Mouse (Mus musculus) CH12.LX (cell line): ENCODE results near the gene Tmtc1. TPM values are rescaled to one million over a fixed set of nuclear protein-coding genes. Genes with fewer than 3 reads are reported as not detected.

ENCODE experiments used
- DNase-seq: peaks from one replicate; pipeline ENCODE4 v3.0.0-alpha.2; 2013; ENCODE audit errors: extremely low read depth
- H3K27ac ChIP-seq: 2 replicates; pipeline ENCODE4 v1.5.1; 2012; ENCODE audit warnings: low read depth, mild to moderate bottlenecking, control low read depth, moderate library complexity; ENCODE audit not compliant: insufficient read depth
- H3K27me3 ChIP-seq: replicated peaks from 2 replicates; pipeline ENCODE3; 2012; ENCODE audit warnings: inconsistent platforms
- H3K36me3 ChIP-seq, 2 experiments: replicated peaks in 1 of 2; 2 replicates each; pipeline versions ENCODE3 to v1.6.1; 2012; ENCODE audit warnings: inconsistent platforms in 1 of 2, low read length in 1 of 2, mild to moderate bottlenecking in 1 of 2, mixed read lengths in 1 of 2, moderate library complexity in 1 of 2; ENCODE audit not compliant: control insufficient read depth in 1 of 2, insufficient read depth in 1 of 2
- H3K4me1 ChIP-seq, 2 experiments: 2 replicates each; pipeline ENCODE4 v1.6.1; 2012; ENCODE audit warnings: inconsistent platforms in 1 of 2, moderate library complexity in 1 of 2; ENCODE audit not compliant: insufficient read depth in 2 of 2, control insufficient read depth in 1 of 2
- H3K4me2 ChIP-seq: 2 replicates; pipeline ENCODE4 v1.6.1; 2012; ENCODE audit warnings: low read depth, mild to moderate bottlenecking, control low read depth; ENCODE audit not compliant: poor library complexity, insufficient read depth, severe bottlenecking
- H3K4me3 ChIP-seq, 3 experiments: fragments of 150-350 bp in 1 of 3; sonication (generic) in 1 of 3; replicated peaks in 1 of 3; 2 replicates each; pipeline versions ENCODE3 to v1.5.1; 2011 to 2012; ENCODE audit warnings: low read depth in 2 of 3, low read length in 2 of 3, mild to moderate bottlenecking in 2 of 3, moderate library complexity in 2 of 3, control low read depth in 1 of 3, improper control_type of control experiment in 1 of 3, inconsistent platforms in 1 of 3, mixed read lengths in 1 of 3; ENCODE audit not compliant: poor library complexity in 1 of 3
- H3K79me2 ChIP-seq: replicated peaks from 2 replicates; pipeline ENCODE4 v1.6.1; 2012; ENCODE audit warnings: mild to moderate bottlenecking, moderate library complexity; ENCODE audit not compliant: control insufficient read depth, poor library complexity, insufficient read depth, severe bottlenecking; ENCODE audit errors: extremely low read depth
- H3K9ac ChIP-seq: 2 replicates; pipeline ENCODE4 v1.6.1; 2012; ENCODE audit warnings: low read depth, mild to moderate bottlenecking, control low read depth, moderate library complexity; ENCODE audit not compliant: insufficient read depth
- H3K9me3 ChIP-seq: replicated peaks from 2 replicates; pipeline ENCODE3; 2012; ENCODE audit warnings: low read length, inconsistent platforms, mixed read lengths
- BHLHE40 ChIP-seq: IDR thresholded peaks from 2 replicates; pipeline ENCODE4 v1.6.1; 2011; ENCODE audit warnings: mild to moderate bottlenecking, low read depth, low read length, improper control_type of control experiment
- CHD1 ChIP-seq: IDR thresholded peaks from 2 replicates; pipeline ENCODE4 v1.6.1; 2012; ENCODE audit warnings: low read depth, low read length, improper control_type of control experiment, inconsistent platforms
- CHD2 ChIP-seq: IDR thresholded peaks from 2 replicates; pipeline ENCODE4 v1.6.1; 2011; ENCODE audit warnings: low read length, improper control_type of control experiment
- CTCF ChIP-seq, 2 experiments: IDR thresholded peaks in 1 of 2; conservative IDR thresholded peaks in 1 of 2; 2 replicates each; pipeline ENCODE4 v1.5.1; 2011 to 2012; ENCODE audit warnings: low read depth in 2 of 2, low read length in 2 of 2, improper control_type of control experiment in 1 of 2, inconsistent platforms in 1 of 2, mild to moderate bottlenecking in 1 of 2, moderate library complexity in 1 of 2
- E2F4 ChIP-seq: IDR thresholded peaks from 2 replicates; pipeline ENCODE4 v1.6.1; 2011; ENCODE audit warnings: low read depth, low read length, improper control_type of control experiment; ENCODE audit not compliant: insufficient replicate concordance
- ELF1 ChIP-seq: IDR thresholded peaks from 2 replicates; pipeline ENCODE4 v1.6.1; 2014; ENCODE audit warnings: low read depth, mild to moderate bottlenecking, inconsistent platforms, low read length, improper control_type of control experiment
- EP300 ChIP-seq: IDR thresholded peaks from 2 replicates; pipeline ENCODE4 v1.6.1; 2011; ENCODE audit warnings: low read length, improper control_type of control experiment
- GABPA ChIP-seq: IDR thresholded peaks from 2 replicates; pipeline ENCODE4 v1.6.1; 2012; ENCODE audit warnings: low read depth, low read length, improper control_type of control experiment, inconsistent platforms; ENCODE audit not compliant: insufficient replicate concordance
- HCFC1 ChIP-seq: IDR thresholded peaks from 2 replicates; pipeline ENCODE4 v1.6.1; 2012; ENCODE audit warnings: low read depth, mild to moderate bottlenecking, inconsistent platforms, low read length, improper control_type of control experiment
- IRF4 ChIP-seq: IDR thresholded peaks from 2 replicates; pipeline ENCODE4 v1.6.1; 2014; ENCODE audit warnings: low read depth, mild to moderate bottlenecking, inconsistent platforms, low read length, improper control_type of control experiment
- JUN ChIP-seq: IDR thresholded peaks from 2 replicates; pipeline ENCODE4 v1.6.1; 2011; ENCODE audit warnings: low read depth, mild to moderate bottlenecking, low read length, improper control_type of control experiment, moderate library complexity; ENCODE audit not compliant: insufficient read depth
- JUND ChIP-seq: conservative IDR thresholded peaks from 2 replicates; pipeline ENCODE4 v1.6.1; 2011; ENCODE audit warnings: low read depth, low read length, improper control_type of control experiment
- MAX ChIP-seq: IDR thresholded peaks from 2 replicates; pipeline ENCODE4 v1.6.1; 2011; ENCODE audit warnings: low read length, improper control_type of control experiment
- MAZ ChIP-seq: IDR thresholded peaks from 2 replicates; pipeline ENCODE4 v1.6.1; 2012; ENCODE audit warnings: low read depth, mild to moderate bottlenecking, inconsistent platforms, low read length, improper control_type of control experiment, moderate library complexity
- MEF2A ChIP-seq: IDR thresholded peaks from 2 replicates; pipeline ENCODE4 v1.6.1; 2014; ENCODE audit warnings: low read depth, mild to moderate bottlenecking, inconsistent platforms, low read length, improper control_type of control experiment, borderline replicate concordance
- MXI1 ChIP-seq: IDR thresholded peaks from 2 replicates; pipeline ENCODE4 v1.6.1; 2011; ENCODE audit warnings: mild to moderate bottlenecking, low read depth, low read length, improper control_type of control experiment
- MYC ChIP-seq: IDR thresholded peaks from 2 replicates; pipeline ENCODE4 v1.6.1; 2011; ENCODE audit warnings: low read depth, mild to moderate bottlenecking, improper control_type of control experiment, low read length
- NELFE ChIP-seq: IDR thresholded peaks from 2 replicates; pipeline ENCODE4 v1.6.1; 2011; ENCODE audit warnings: low read depth, low read length, improper control_type of control experiment
- NRF1 ChIP-seq: IDR thresholded peaks from 2 replicates; pipeline ENCODE4 v1.6.1; 2014; ENCODE audit warnings: low read depth, mild to moderate bottlenecking, inconsistent platforms, low read length, improper control_type of control experiment, moderate library complexity
- POLR2A ChIP-seq: IDR thresholded peaks from 2 replicates; pipeline ENCODE4 v1.6.1; 2011; ENCODE audit warnings: low read depth, mild to moderate bottlenecking, improper control_type of control experiment, low read length
- POLR2AphosphoS2 ChIP-seq: IDR thresholded peaks from 2 replicates; pipeline ENCODE4 v1.6.1; 2011; ENCODE audit warnings: low read depth, low read length, improper control_type of control experiment
- RCOR1 ChIP-seq: conservative IDR thresholded peaks from 2 replicates; pipeline ENCODE4 v1.6.1; 2012; ENCODE audit warnings: low read depth, mild to moderate bottlenecking, inconsistent platforms, low read length, improper control_type of control experiment
- SMC3 ChIP-seq: IDR thresholded peaks from 2 replicates; pipeline ENCODE4 v1.6.1; 2011; ENCODE audit warnings: low read depth, low read length, improper control_type of control experiment
- USF1 ChIP-seq: IDR thresholded peaks from 2 replicates; pipeline ENCODE4 v1.6.1; 2014; ENCODE audit warnings: low read depth, mild to moderate bottlenecking, inconsistent platforms, low read length, improper control_type of control experiment
- USF2 ChIP-seq: conservative IDR thresholded peaks from 2 replicates; pipeline ENCODE4 v1.6.1; 2011; ENCODE audit warnings: low read depth, low read length, improper control_type of control experiment
- ZC3H11A ChIP-seq: IDR thresholded peaks from 2 replicates; pipeline ENCODE4 v1.6.1; 2012; ENCODE audit warnings: low read depth, mild to moderate bottlenecking, inconsistent platforms, low read length, improper control_type of control experiment
- ZKSCAN1 ChIP-seq: IDR thresholded peaks from 2 replicates; pipeline ENCODE4 v1.6.1; 2012; ENCODE audit warnings: low read depth, inconsistent platforms, low read length, improper control_type of control experiment, borderline replicate concordance
- ZNF384 ChIP-seq: IDR thresholded peaks from 2 replicates; pipeline ENCODE4 v1.6.1; 2012; ENCODE audit warnings: low read depth, low read length, improper control_type of control experiment, inconsistent platforms
- dilution Hi-C: fragments of 300-500 bp; cut with MboI; formaldehyde crosslinking; loops from 2 replicates; pipeline ENCODE4 v1.14.3; 2020; ENCODE audit warnings: low sequenced_read_pairs; ENCODE audit not compliant: extremely low pct_unique_long_range_greater_than_20kb, extremely low pct_ligation_motif_present
- in situ Hi-C: fragments of 300-500 bp; cut with MboI; formaldehyde crosslinking; loops from 3 replicates; pipeline ENCODE4 v1.14.3; 2019; ENCODE audit warnings: low sequenced_read_pairs, low pct_ligation_motif_present, low pct_unique_long_range_greater_than_20kb, mixed read lengths
- polyA plus RNA-seq: library from polyadenylated mRNA; unstranded; fragments of >175 nt; gene quantifications from 2 replicates; pipeline ENCODE4 v1.2.1, GENCODE M21; 2012; ENCODE audit warnings: low read depth; ENCODE audit not compliant: insufficient read length
- total RNA-seq, 2 experiments: library from RNA; depleted of rRNA; stranded (reverse); fragments of 300-350 nt in 1 of 2; fragments of >200 nt in 1 of 2; gene quantifications; 2 replicates each; pipeline ENCODE4 v1.2.3; 2012 to 2014

Tmtc1 gene
- total and polyA plus RNA-seq, 3 experiments, result 0.03 to 0.13 (median 0.04) TPM

DNA sequence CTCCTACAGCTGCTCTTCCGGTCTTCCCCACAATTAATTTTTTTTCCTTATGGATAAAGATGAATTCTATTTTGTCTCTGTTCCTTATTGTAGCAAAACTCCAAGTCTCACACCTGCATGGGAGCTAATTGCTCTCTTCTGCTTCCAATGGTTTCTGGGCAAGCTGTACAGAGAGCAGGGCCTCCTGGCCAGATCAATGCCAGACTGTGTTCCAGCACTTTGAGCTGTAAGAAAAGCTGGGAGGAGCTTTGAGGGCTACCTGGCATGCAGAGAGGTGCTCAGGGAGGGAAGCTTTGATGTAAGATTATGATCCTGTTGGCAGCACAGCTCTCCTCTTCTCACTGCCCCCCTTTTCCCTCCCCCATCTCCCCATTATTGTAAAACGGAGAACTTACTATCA is 10.6 kb upstream of the Tmtc1 start:
- in situ Hi-C loops (no loop called here), dilution Hi-C loops (no loop called here)
- Histone ChIP-seq H3K27me3 (no peaks in the 10 kb centered on the region), H3K9ac (no peak overlapping the region), H3K4me1 (no peaks in the 10 kb centered on the region), H3K9me3 (peaks cover 8% of the 10 kb centered on the region), H3K79me2 (no peaks in the 10 kb centered on the region), H3K4me2 (no peak overlapping the region), H3K36me3 (no peaks in the 10 kb centered on the region), H3K4me3 (no peak overlapping the region), H3K27ac (no peak overlapping the region)
- no peak for DNase-seq
- TF ChIP-seq CHD2 (no peak), JUN (no peak), MAZ (no peak), CTCF (conservative IDR thresholded peaks at IDR 0.05 in 1 of 2, IDR thresholded peaks at IDR 0.05 in 1 of 2; ENCODE audit: low read depth in 2 of 2, low read length in 2 of 2) (no peak), MAX (no peak), BHLHE40 (no peak), CHD1 (no peak), ZNF384 (no peak), GABPA (no peak), USF2 (no peak), EP300 (no peak), POLR2A (no peak)

DNA sequence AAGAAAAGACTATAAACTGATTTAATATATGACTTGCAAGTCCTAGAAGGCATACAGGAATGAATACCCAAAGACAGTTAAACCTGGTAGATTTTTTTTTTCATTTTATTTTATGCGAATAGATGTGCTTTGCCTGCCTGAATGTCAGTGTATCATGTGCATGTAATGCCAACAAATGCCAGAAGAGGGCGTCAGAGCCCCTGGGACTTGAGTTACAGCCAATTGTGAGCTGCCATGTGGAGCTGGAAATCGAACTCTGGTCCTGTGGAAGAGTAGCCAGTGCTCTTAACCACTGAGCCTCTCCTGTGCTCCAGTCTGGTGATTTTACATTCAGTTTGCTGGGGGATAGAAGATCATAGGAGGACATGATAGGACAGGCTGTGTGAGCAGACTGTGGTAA is 4.0 kb upstream of the Tmtc1 start:
- no peaks in the 10 kb centered on the region for H3K79me2 ChIP-seq
- no peak overlapping the region for H3K4me3 ChIP-seq
- DNase-seq, result no peak
- dilution Hi-C loops, result no loop called here
- TF ChIP-seq CTCF (conservative IDR thresholded peaks at IDR 0.05 in 1 of 2, IDR thresholded peaks at IDR 0.05 in 1 of 2; ENCODE audit: low read depth in 2 of 2, low read length in 2 of 2) (peak in 1 of 2 experiments; percentile 8; a peak in 1 of 4 replicates), MYC (no peak)
- no peak overlapping the region for H3K4me2 ChIP-seq
- no peaks in the 10 kb centered on the region for H3K27me3 ChIP-seq
- H3K4me1 ChIP-seq, result peaks cover 0 to 3% of the 10 kb centered on the region in 2 experiments; a peak in 1 of 4 replicates
- in situ Hi-C loops, result no loop called here
- H3K9me3 ChIP-seq, result peaks cover 13% of the 10 kb centered on the region
- no peak overlapping the region for H3K27ac ChIP-seq
- H3K9ac ChIP-seq, result no peak overlapping the region
- H3K36me3 ChIP-seq, result no peaks in the 10 kb centered on the region

DNA sequence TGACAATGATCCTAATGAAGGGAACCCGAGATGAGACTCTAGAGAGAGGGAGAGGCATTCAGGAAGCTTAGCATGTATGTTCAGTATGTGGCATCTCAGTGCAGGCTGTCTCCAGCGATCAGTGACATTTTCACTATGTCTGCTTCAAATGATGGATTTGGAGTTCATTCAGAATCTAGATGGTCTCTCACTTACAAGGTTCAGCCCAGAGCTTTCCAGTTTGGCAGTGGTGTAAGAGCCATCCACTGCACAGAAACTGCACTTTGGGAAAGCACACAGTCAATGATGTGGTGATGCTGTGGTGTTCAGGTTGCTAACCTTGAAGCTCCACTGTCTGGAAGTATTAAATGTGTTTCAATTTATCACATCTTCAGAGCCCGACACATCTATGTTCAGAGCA is 1.9 kb upstream of the Tmtc1 start:
- no peaks in the 10 kb centered on the region for H3K36me3 ChIP-seq
- dilution Hi-C loops, result no loop called here
- H3K4me1 ChIP-seq, result peaks cover 0 to 3% of the 10 kb centered on the region in 2 experiments; a peak in 1 of 4 replicates
- peaks cover 13% of the 10 kb centered on the region for H3K9me3 ChIP-seq
- no peaks in the 10 kb centered on the region for H3K79me2 ChIP-seq
- H3K27me3 ChIP-seq, result no peaks in the 10 kb centered on the region
- DNase-seq, result no peak
- no peak overlapping the region for H3K4me2 ChIP-seq
- no peak overlapping the region for H3K9ac ChIP-seq
- no peak overlapping the region for H3K27ac ChIP-seq
- no peak overlapping the region for H3K4me3 ChIP-seq
- no peak for TF ChIP-seq NRF1
- no peak for TF ChIP-seq ZC3H11A
- no peak for TF ChIP-seq JUND
- no peak for TF ChIP-seq IRF4
- TF ChIP-seq ZKSCAN1, result no peak
- no peak for TF ChIP-seq POLR2A
- TF ChIP-seq MEF2A, result no peak
- TF ChIP-seq RCOR1, result no peak
- TF ChIP-seq ELF1, result no peak
- TF ChIP-seq POLR2AphosphoS2, result no peak
- no peak for TF ChIP-seq GABPA
- TF ChIP-seq CHD1, result no peak
- no peak for TF ChIP-seq MXI1
- TF ChIP-seq NELFE, result no peak
- TF ChIP-seq HCFC1, result no peak
- TF ChIP-seq SMC3, result no peak
- no peak for TF ChIP-seq EP300
- no peak for TF ChIP-seq JUN
- no peak for TF ChIP-seq USF1
- no peak for TF ChIP-seq E2F4
- in situ Hi-C loops, result no loop called here
